Mouse (Mus musculus) gastrocnemius, postnatal 36 days (tissue): ENCODE data around the gene Pef1. TPM values are rescaled to one million over a fixed set of nuclear protein-coding genes. Genes with fewer than 3 reads are reported as not detected.
A peak's percentile ranks its signal among the peaks of the same experiment; 100 is the strongest.

Source experiments
- DNase-seq, 2 experiments: peaks; one replicate each; pipeline ENCODE4 v3.0.0; 2022
- intact Hi-C: fragments of 180-260 bp; cut with DNase I; formaldehyde crosslinking; loops from one replicate; pipeline ENCODE4 v1.15.1; 2025
- total RNA-seq, 2 experiments: library from RNA; stranded (reverse); gene quantifications; 2 replicates each; pipeline ENCODE4 v1.2.3; 2021

Pef1 gene
- total RNA-seq, 2 experiments from 2014 or later, result 32.0 to 34.3 TPM

GRCm38 (mm10) chr4:130085246-130085820 is 17.0 kb upstream of the Pef1 start:
- intact Hi-C loops, result loop anchor here (5.0 kb wide), 1 partner anchor 383 kb away; no protein-coding TSS in a partner anchor
- DNase-seq, result no peak

DNA sequence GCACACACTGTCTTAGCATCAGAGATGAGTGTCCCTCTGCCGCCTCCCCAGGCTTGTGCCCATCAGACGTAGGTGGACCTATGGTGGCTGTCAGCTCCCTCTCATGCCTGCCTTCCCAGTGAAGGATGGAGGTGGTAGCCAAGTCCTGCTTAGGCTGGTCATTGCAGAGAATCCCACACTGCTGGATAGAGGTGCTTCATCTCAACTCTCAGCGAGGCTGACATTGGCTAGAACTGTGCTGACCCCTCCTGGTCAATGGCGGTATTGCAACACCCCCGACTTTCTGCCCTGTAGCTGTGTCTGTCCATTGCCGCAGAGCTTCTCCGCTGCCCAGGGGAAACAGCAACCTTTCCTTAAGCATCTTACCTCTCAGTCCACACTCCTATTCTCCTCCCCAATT is 15.1 kb upstream of the Pef1 start:
- DNase-seq, result peak; percentile 89 to 96
- intact Hi-C loops, result loop anchor here (1.0 to 5.0 kb wide), 2 partner anchors 128 to 385 kb away; no protein-coding TSS in a partner anchor

DNA sequence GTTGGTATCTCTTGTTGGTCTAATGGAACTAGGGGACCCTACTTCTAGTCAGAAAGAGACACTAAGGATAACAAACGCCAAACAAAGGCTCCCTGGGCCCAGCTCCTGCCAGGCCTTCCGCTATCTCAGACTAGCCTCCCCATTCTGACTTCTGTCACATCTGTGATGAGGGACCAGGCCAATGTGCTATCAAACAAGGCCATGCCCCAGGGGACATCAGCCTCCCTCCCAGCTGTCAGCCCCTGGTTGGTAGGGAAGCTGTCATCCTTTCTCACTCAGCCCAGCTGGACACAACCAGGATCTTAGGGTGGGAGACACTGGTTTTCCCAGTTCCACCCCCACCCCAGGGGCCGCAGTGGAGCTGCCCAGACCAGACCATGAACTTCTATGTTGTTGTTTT is 7.2 kb upstream of the Pef1 start:
- intact Hi-C loops, result no loop called here
- no peak for DNase-seq

- no peak for DNase-seq
- intact Hi-C loops, result no loop called here
These were observed 1.2 kb upstream of the Pef1 start for GRCm38 (mm10) chr4:130101183-130101582.

GRCm38 (mm10) chr4:130103632-130104031 is 1.3 kb downstream of the Pef1 start:
- intact Hi-C loops, result no loop called here
- no peak for DNase-seq

- DNase-seq, result no peak
- intact Hi-C loops, result no loop called here
These were observed 2.2 kb downstream of the Pef1 start for GRCm38 (mm10) chr4:130104584-130104983.

GRCm38 (mm10) chr4:130107065-130107443 is 4.7 kb downstream of the Pef1 start:
- intact Hi-C loops, result no loop called here
- no peak for DNase-seq

GRCm38 (mm10) chr4:130107444-130108131 is 5.2 kb downstream of the Pef1 start:
- DNase-seq, result peak; percentile 100
- intact Hi-C loops, result no loop called here

GRCm38 (mm10) chr4:130108929-130109328 is 6.6 kb downstream of the Pef1 start:
- intact Hi-C loops, result no loop called here
- no peak for DNase-seq

DNA sequence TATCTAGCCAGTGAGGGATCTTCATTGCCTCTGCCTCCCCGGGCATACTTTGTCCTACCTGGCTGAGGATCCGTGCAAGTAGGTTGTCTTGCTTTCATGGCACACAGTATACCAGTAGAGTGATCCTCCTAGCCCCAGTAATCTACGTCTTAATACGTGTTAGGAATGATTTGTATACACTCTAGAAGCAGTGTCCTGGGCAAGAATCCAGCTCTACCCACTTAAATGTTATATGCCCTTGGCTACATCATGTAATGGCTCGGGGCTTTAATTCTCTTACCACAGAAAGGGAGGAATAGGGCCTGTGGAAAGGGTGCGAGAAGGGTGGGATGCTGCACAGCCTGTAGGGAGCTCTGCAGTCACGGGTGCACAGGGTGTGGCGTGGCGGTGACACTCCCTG is 7.3 kb downstream of the Pef1 start:
- intact Hi-C loops, result no loop called here
- no peak for DNase-seq

DNA sequence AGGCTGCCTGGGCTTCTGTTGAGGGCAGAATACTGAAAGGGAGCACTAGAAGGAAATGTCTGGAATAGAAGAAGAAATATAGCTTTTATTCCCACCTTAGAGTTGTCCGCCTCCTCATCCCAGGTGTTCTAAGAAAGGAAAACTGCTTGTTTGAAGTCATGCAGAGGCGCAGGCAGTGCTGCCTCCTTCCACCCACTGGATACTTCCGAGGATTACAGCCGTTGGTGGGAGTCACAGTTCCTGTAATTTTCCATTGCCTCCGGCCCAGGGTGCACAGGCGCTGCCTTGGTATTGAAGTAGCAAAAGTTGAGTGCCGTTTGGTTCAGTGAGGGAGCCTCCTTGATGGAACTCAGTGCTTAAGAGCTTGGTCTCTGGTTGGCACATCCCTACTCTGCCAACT is 7.7 kb downstream of the Pef1 start:
- intact Hi-C loops, result no loop called here
- DNase-seq, result no peak

DNA sequence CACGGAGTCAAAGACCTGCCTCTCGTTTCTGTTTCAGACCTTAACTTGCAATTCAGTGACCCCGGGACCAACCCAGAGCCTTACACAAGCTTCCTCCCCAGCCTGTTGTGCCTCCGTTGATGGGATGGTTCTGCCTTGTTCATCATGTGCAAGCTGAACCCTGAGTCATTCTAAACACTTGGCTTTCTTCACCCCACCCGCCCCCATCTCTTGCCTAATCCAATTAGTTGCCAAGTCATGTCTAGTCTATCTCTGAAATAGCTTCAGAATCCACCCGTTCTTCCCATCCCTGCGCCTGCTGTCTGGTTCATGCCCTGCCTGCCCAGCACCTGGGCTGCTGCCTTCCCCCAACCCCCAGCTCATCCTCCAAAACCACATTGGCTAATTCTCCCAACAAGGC is 9.9 kb downstream of the Pef1 start:
- DNase-seq, result peak; percentile 40 to 44
- intact Hi-C loops, result no loop called here

- no peak for DNase-seq
- intact Hi-C loops, result no loop called here
These were observed 10.4 kb downstream of the Pef1 start for GRCm38 (mm10) chr4:130112732-130113131.

GRCm38 (mm10) chr4:130120752-130121151 is 18.4 kb downstream of the Pef1 start:
- DNase-seq, result no peak
- intact Hi-C loops, result no loop called here

DNA sequence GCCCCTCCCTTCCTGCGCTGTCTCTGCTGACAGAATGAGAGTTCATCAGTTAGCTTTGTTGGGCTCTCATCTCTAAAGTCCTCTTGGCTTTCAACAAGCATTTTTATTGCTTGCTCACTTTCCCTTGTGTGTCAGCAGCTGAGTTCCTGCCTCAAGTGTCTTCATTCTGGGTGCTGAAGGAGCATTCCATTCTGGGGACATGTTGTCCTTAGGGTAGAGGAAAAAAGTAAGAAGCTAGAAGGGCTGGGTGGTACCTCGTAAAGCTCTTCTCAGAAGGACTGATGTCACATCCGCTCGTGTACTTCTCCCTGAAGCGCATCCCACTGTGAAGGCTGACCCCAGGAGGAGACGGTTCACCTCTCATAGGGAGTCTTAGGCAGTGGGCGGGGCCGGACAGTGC is 19.2 kb downstream of the Pef1 start:
- intact Hi-C loops, result no loop called here
- no peak for DNase-seq

DNA sequence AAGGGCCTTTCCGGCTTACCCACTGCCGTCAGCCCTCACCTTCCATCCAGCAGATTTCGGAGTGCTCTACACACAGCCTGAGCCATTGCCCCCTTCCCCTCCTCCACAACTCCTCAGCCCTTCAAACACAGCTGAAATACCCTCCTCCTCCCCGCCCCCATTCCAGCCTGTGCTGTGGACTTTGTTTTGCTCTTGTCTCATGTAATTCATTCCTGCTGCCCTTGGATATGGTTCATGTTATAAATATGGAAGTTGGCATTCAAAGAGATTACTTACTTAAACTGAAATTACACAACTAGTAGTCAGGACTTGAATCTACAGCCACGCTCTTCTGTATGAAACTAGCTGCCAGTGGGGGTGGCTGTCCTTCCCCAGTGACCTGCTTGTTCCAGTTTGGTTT is 20.7 kb downstream of the Pef1 start:
- DNase-seq, result no peak
- intact Hi-C loops, result no loop called here

DNA sequence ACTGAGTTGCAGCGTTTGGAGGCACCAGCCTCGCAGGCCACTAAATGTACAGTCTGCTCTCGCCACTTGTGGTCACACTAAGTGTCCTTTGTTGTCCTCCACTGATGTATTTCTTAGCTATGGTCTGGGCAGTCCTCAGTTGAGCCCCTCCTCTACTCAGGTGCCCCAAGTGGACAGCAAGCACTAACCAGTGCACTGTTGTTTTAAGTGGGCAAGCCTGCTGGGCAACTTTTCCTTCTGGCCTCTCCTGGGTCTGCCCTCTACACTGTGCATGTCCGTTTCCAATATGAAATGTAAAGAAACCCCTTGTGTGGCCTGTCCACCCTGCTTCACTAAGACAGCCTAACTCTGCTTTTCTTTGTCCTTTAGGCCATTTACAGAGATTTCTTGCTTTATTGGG is 21.8 kb downstream of the Pef1 start:
- DNase-seq, result no peak
- intact Hi-C loops, result loop anchor here (2.0 kb wide), 1 partner anchor 45 kb away; no protein-coding TSS in a partner anchor

DNA sequence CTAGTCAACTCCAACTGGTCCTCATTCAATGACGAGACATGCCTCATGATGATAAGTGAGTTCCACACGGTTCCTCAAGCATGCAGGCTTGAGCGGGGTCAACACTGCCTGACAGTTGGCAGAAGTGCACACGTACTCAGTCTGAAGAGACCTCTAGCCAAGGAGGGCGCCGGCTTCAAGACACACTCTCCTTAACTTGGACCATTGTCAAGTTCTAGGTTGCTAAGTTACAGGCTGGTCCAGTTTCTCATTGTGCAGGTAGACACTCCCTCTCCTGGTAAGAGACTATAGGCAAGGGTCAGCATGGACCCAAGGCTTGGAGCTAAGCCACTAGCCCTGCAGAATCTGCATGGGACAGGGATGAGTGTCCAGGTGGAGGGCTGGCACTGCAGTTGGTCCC is 22.8 kb downstream of the Pef1 start:
- DNase-seq, result no peak
- intact Hi-C loops, result loop anchor here (2.0 kb wide), 1 partner anchor 44 kb away; no protein-coding TSS in a partner anchor

DNA sequence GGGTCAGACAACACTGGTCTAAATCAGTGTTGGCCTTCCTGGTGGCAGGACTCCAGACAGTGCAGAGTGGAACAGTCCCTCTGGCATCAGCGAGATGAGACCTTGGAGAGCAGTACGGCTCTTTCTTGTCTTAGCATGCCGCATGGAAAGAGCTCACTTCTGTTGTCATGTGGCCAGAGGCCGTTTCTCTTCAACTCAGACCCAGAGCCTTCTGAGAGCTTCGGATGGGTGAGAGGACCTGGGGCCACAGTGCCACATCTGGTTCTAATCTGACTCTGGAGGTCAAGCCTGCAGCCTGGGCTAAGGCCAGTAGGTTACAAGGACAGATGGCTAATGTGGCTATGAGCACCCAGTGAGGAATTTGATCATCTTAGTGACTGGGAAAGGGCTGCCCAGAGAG is 23.6 kb downstream of the Pef1 start:
- no peak for DNase-seq

DNA sequence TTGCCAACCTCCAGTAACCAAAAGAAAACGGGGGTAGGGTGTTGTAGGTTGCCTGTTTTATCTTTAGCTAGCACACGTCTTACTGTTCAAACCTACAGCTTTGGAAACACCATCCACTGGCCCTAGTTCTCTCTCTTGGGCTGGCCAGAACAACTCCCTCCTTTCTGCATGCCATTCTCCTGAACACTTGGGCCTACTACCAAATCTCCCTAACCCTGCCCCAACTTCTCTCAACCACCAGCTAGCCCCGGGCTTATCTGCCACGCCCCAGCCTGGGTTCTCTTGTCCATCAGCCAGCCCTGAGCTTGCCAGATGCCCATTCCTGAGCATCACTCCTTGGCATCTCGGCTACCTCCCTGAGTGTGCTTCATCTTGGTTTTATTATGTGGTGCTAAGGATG is 26.5 kb downstream of the Pef1 start:
- DNase-seq, result no peak
- intact Hi-C loops, result no loop called here

More for the DNA sequence above, 23.6 kb downstream of the Pef1 start:
- intact Hi-C loops, result loop anchor here (2.0 kb wide), 1 partner anchor 43 kb away; no protein-coding TSS in a partner anchor

DNA sequence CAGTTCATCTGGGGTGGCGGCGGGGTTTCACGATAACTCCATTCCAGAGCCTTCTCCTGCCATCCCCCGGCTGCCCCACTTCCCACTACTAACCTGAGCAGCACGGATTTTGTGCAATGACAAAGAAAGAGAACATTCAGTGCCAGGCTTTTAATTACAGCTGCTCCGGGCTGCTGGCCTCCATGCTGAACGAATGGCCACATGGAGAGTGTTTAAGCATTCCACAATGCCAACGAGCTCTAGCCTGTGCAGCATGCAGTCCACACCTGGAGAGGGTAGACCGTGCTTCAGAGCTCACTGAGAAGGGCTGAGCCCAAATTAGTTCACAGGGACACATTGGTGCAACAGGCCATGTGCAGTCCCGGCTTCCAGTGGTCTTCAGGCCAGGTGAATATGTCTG is 27.7 kb downstream of the Pef1 start:
- intact Hi-C loops, result no loop called here
- DNase-seq, result no peak

DNA sequence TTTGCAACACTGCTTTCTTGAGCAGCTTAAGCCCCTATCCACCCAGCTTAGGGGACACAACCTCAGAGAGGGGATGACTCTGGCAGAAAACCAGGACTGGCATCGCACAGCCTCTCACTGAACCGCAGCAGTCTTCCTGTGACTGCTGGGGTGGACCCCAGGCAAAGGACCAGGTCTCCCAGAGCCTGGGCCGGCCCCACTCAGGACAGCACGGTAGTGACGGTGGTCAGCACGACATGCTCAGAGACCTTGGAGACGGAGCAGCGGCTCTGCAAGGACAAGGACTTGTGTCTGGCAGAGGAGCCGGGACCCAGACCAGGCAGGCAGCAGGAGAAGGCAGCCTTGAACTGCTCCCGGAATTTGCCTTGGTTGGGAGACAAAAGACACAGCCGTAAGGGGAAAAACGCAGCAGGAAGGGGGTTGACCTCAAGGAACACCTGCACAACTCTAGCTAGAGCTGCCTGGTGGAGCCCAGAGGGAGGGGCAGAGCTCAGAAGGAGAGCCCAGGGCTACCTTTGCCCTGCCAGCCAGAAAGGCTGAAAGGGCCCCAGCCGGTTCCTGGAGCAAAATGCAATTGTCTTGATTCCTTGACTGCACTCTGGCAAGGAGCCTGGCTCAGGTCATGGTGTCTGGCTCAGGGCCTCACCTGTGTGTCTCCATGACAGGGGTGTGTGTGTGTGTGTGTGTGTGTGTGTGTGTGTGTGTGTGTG is 28.4 kb downstream of the Pef1 start:
- intact Hi-C loops, result no loop called here
- no peak for DNase-seq
